Mouse (Mus musculus): ENCODE results near the gene Hes7. TPM values are rescaled to one million over a fixed set of nuclear protein-coding genes. Genes with fewer than 3 reads are reported as not detected.

Gene Hes7
- polyA plus RNA-seq, 1 experiment: 0.19 TPM

- DNase-seq: no peak
- H3K4me1 ChIP-seq (ENCODE audit: control insufficient read depth, insufficient read depth, low read length): no peaks in the 10 kb centered on the region
- peaks cover 29% of the 10 kb centered on the region for H3K36me3 ChIP-seq (ENCODE audit: control insufficient read depth, insufficient read depth, low read length)
- H3K27ac ChIP-seq (ENCODE audit: insufficient read depth, low read depth, low read length): no peak overlapping the region
- WGBS: 91% methylated on average over 11 of the region's 11 CpGs
- H3K27me3 ChIP-seq (replicated peaks; ENCODE audit: control insufficient read depth, insufficient read depth, low read length): no peaks in the 10 kb centered on the region
- no peak overlapping the region for H3K4me3 ChIP-seq (ENCODE audit: insufficient read depth, low read depth, low read length)
- TF ChIP-seq POLR2A (IDR thresholded peaks at IDR 0.05; ENCODE audit: low read depth, low read length) (no peak), CTCF (conservative IDR thresholded peaks at IDR 0.05; ENCODE audit: insufficient read depth, insufficient read length, low read depth, low read length) (no peak)
Measured at GRCm38 (mm10) chr11:69106842-69107241, 13.4 kb upstream of the Hes7 start.

DNA sequence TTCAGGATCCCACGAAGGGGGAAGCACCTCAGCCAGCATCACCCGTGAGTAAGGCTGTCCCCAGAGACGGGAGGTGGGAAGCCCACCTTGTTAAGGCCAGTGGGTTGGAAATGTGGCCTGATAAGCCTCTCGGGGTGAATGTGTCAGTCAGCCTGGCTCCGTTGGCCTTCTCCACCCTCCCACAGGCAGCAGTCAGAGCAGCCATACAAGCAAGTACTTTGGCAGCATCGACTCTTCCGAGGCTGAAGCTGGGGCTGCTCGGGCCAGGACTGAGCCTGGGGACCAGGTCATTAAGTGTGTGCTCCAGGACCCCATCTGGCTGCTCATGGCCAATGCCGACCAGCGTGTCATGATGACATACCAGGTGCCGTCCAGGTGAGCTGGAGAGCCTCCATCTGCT, 12.5 kb upstream of the Hes7 start:
- 91% methylated on average over 11 of the region's 11 CpGs for WGBS
- no peak for DNase-seq
- no peaks in the 10 kb centered on the region for H3K4me1 ChIP-seq (ENCODE audit: control insufficient read depth, insufficient read depth, low read length)
- TF ChIP-seq CTCF (conservative IDR thresholded peaks at IDR 0.05; ENCODE audit: insufficient read depth, insufficient read length, low read depth, low read length) (no peak), POLR2A (IDR thresholded peaks at IDR 0.05; ENCODE audit: low read depth, low read length) (no peak)
- H3K4me3 ChIP-seq (ENCODE audit: insufficient read depth, low read depth, low read length): no peak overlapping the region
- H3K27me3 ChIP-seq (replicated peaks; ENCODE audit: control insufficient read depth, insufficient read depth, low read length): no peaks in the 10 kb centered on the region
- peaks cover 24% of the 10 kb centered on the region for H3K36me3 ChIP-seq (ENCODE audit: control insufficient read depth, insufficient read depth, low read length)
- no peak overlapping the region for H3K27ac ChIP-seq (ENCODE audit: insufficient read depth, low read depth, low read length)

DNA sequence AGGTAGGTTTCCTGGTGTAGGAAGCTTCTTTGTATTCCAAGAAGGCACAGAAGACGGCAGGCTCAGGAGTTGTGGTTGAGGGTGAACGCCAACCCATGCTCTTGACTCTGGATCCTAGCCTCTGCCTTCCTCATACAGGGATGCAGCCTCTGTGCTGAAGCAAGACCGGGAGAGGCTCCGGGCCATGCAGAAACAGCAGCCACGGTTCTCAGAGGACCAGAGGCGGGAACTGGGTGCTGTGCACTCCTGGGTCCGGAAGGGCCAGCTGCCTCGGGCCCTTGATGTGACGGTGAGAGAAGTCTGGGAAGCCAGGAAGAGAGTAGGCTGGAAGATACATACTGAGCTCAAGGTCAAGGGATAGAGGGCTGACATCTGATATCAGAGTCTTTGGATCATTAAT, 12.0 kb upstream of the Hes7 start:
- H3K27ac ChIP-seq (ENCODE audit: insufficient read depth, low read depth, low read length): no peak overlapping the region
- no peak overlapping the region for H3K4me3 ChIP-seq (ENCODE audit: insufficient read depth, low read depth, low read length)
- H3K27me3 ChIP-seq (replicated peaks; ENCODE audit: control insufficient read depth, insufficient read depth, low read length): no peaks in the 10 kb centered on the region
- WGBS: 82% methylated on average over 9 of the region's 9 CpGs
- H3K4me1 ChIP-seq (ENCODE audit: control insufficient read depth, insufficient read depth, low read length): no peaks in the 10 kb centered on the region
- DNase-seq: no peak
- TF ChIP-seq POLR2A (IDR thresholded peaks at IDR 0.05; ENCODE audit: low read depth, low read length) (no peak), CTCF (conservative IDR thresholded peaks at IDR 0.05; ENCODE audit: insufficient read depth, insufficient read length, low read depth, low read length) (no peak)
- H3K36me3 ChIP-seq (ENCODE audit: control insufficient read depth, insufficient read depth, low read length): peaks cover 23% of the 10 kb centered on the region

DNA sequence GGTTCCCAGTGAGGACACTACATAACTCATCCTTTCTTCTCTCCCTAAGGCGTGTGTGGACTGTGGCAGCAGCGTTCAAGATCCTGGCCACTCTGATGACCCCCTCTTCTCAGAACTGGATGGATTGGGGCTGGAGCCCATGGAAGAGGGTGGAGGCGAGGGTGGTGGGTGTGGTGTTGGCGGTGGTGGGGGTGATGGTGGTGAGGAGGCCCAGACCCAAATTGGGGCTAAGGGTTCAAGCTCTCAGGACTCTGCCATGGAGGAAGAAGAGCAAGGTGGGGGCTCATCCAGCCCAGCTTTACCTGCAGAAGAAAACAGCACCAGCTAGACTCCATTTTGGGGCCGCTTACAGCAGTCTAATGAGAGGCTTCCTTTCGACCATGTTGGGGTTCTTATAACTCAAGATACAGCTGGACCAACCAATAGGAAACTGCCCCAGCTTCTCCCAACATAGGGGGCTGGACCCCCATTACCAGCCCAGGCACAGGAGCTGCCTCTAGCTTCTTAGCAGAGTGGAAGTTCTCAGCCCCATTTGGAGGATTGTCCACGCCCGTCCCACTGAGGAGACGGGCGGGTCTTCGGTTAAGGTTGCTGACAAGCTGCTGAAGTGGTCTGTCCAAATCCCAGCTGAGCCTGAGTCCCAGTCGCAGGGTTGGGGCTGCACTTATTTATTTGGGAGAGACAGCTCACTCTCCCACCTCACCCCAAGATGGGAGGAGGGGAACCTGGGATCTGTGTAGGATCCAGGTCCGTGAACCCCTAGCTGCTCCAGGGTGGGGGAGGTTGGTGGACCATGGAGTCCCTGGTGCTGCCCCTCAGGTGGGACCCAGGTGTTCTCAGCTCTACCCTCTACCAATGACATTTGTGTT, 10.9 kb upstream of the Hes7 start:
- 91% methylated on average over 13 of the region's 13 CpGs for WGBS
- DNase-seq: no peak
- TF ChIP-seq CTCF (conservative IDR thresholded peaks at IDR 0.05; ENCODE audit: insufficient read depth, insufficient read length, low read depth, low read length) (no peak), POLR2A (IDR thresholded peaks at IDR 0.05; ENCODE audit: low read depth, low read length) (no peak)
- H3K36me3 ChIP-seq (ENCODE audit: control insufficient read depth, insufficient read depth, low read length): peaks cover 21% of the 10 kb centered on the region
- H3K4me3 ChIP-seq (ENCODE audit: insufficient read depth, low read depth, low read length): no peak overlapping the region
- no peak overlapping the region for H3K27ac ChIP-seq (ENCODE audit: insufficient read depth, low read depth, low read length)
- H3K4me1 ChIP-seq (ENCODE audit: control insufficient read depth, insufficient read depth, low read length): no peaks in the 10 kb centered on the region
- no peaks in the 10 kb centered on the region for H3K27me3 ChIP-seq (replicated peaks; ENCODE audit: control insufficient read depth, insufficient read depth, low read length)

- WGBS: 6% methylated on average over 30 of the region's 30 CpGs
- H3K4me3 ChIP-seq (ENCODE audit: insufficient read depth, low read depth, low read length): peak overlapping the region; percentile 10; the same call in 1 of the 2 replicates
Measured at GRCm38 (mm10) chr11:69110319-69111046, 9.7 kb upstream of the Hes7 start.

GRCm38 (mm10) chr11:69111051-69111810, 9.0 kb upstream of the Hes7 start:
- H3K27me3 ChIP-seq (replicated peaks; ENCODE audit: control insufficient read depth, insufficient read depth, low read length): no peaks in the 10 kb centered on the region
- no peak for DNase-seq
- no peak for TF ChIP-seq CTCF (conservative IDR thresholded peaks at IDR 0.05; ENCODE audit: insufficient read depth, insufficient read length, low read depth, low read length)
- TF ChIP-seq POLR2A (IDR thresholded peaks at IDR 0.05; ENCODE audit: low read depth, low read length): no peak
- no peaks in the 10 kb centered on the region for H3K4me1 ChIP-seq (ENCODE audit: control insufficient read depth, insufficient read depth, low read length)
- H3K27ac ChIP-seq (ENCODE audit: insufficient read depth, low read depth, low read length): no peak overlapping the region
- H3K4me3 ChIP-seq (ENCODE audit: insufficient read depth, low read depth, low read length): peak overlapping the region; percentile 10; the same call in 1 of the 2 replicates
- whole genome bisulfite sequencing: 19% methylated on average over 21 of the region's 21 CpGs
- peaks cover 14% of the 10 kb centered on the region for H3K36me3 ChIP-seq (ENCODE audit: control insufficient read depth, insufficient read depth, low read length)

More at GRCm38 (mm10) chr11:69110319-69111046, 9.7 kb upstream of the Hes7 start:
- no peak for TF ChIP-seq POLR2A (IDR thresholded peaks at IDR 0.05; ENCODE audit: low read depth, low read length)
- no peak for TF ChIP-seq CTCF (conservative IDR thresholded peaks at IDR 0.05; ENCODE audit: insufficient read depth, insufficient read length, low read depth, low read length)
- peak; percentile 94 for DNase-seq
- H3K36me3 ChIP-seq (ENCODE audit: control insufficient read depth, insufficient read depth, low read length): peaks cover 16% of the 10 kb centered on the region
- no peaks in the 10 kb centered on the region for H3K27me3 ChIP-seq (replicated peaks; ENCODE audit: control insufficient read depth, insufficient read depth, low read length)
- H3K27ac ChIP-seq (ENCODE audit: insufficient read depth, low read depth, low read length): no peak overlapping the region
- H3K4me1 ChIP-seq (ENCODE audit: control insufficient read depth, insufficient read depth, low read length): no peaks in the 10 kb centered on the region

Data from kidney, adult 2 months (tissue).